Mouse (Mus musculus) hindbrain, embryonic 12.5 days (tissue): Measurements from ENCODE around the gene Plekhg3. TPM values are rescaled to one million over a fixed set of nuclear protein-coding genes. Genes with fewer than 3 reads are reported as not detected.

ENCODE experiments used
- ATAC-seq: fragments of 200-750 bp; cut with Nextera tagmentation; 2 replicates; pipeline ENCODE4 v1.8.0; 2017; ENCODE audit warnings: moderate TSS enrichment; ENCODE audit not compliant: low FRiP score
- H3K27ac ChIP-seq: fragments of 300-500 bp; sonication (generic); 2 replicates; pipeline ENCODE4 v1.5.1; 2016; ENCODE audit warnings: mild to moderate bottlenecking
- H3K27me3 ChIP-seq: fragments of 300-500 bp; sonication (generic); 2 replicates; pipeline ENCODE4 v1.6.1; 2016; ENCODE audit warnings: mild to moderate bottlenecking
- H3K36me3 ChIP-seq: fragments of 300-500 bp; sonication (generic); 2 replicates; pipeline ENCODE4 v1.6.1; 2016; ENCODE audit warnings: mild to moderate bottlenecking
- H3K4me1 ChIP-seq: fragments of 300-500 bp; sonication (generic); 2 replicates; pipeline ENCODE4 v1.6.1; 2016
- H3K4me2 ChIP-seq: fragments of 300-500 bp; sonication (generic); replicated peaks from 2 replicates; pipeline ENCODE4 v1.6.1; 2016; ENCODE audit warnings: mild to moderate bottlenecking
- H3K4me3 ChIP-seq: fragments of 300-500 bp; sonication (generic); 2 replicates; pipeline ENCODE4 v1.5.1; 2016; ENCODE audit warnings: mild to moderate bottlenecking
- H3K9ac ChIP-seq: fragments of 300-500 bp; sonication (generic); 2 replicates; pipeline ENCODE4 v1.6.1; 2016; ENCODE audit warnings: mild to moderate bottlenecking, moderate library complexity
- H3K9me3 ChIP-seq: fragments of 300-500 bp; sonication (generic); replicated peaks from 2 replicates; pipeline ENCODE4 v1.6.1; 2016; ENCODE audit warnings: mild to moderate bottlenecking
- WGBS: fragments of 180-500 bp; shearing (Covaris S2); methylation state at CpG from one replicate; pipeline ENCODE4 v1.1.7; 2016; 5-methylcytosine and 5-hydroxymethylcytosine counted together
- polyA plus RNA-seq: library from polyadenylated mRNA; unstranded; fragments of >200 nt; fragmentation: Nextera tagmentation; extraction: Ambion mirVana; gene quantifications from 2 replicates; pipeline ENCODE4 v1.2.1, GENCODE M21; 2016

The Plekhg3 gene
- polyA plus RNA-seq, 1 experiment from 2014 or later, result 3.6 TPM

- Histone ChIP-seq H3K4me2 (peak overlapping the region; percentile 86), H3K36me3 (no peaks in the 10 kb centered on the region), H3K4me3 (peak overlapping the region; percentile 58), H3K4me1 (peaks cover 18% of the 10 kb centered on the region), H3K27me3 (peaks cover 76% of the 10 kb centered on the region), H3K27ac (no peak overlapping the region), H3K9me3 (no peaks in the 10 kb centered on the region), H3K9ac (no peak overlapping the region)
- no peak for ATAC-seq
- WGBS, result 4% methylated on average over 19 of the region's 19 CpGs
Observed at GRCm38 (mm10) chr12:76531986-76532925, 1.6 kb downstream of the Plekhg3 start.

GRCm38 (mm10) chr12:76532926-76533376, 2.3 kb downstream of the Plekhg3 start:
- peak overlapping the region; percentile 58 for H3K9ac ChIP-seq
- H3K4me2 ChIP-seq, result peak overlapping the region; percentile 86
- H3K36me3 ChIP-seq, result no peaks in the 10 kb centered on the region
- 0 out of 2 replicates have a peak, but pooled peaks have one; percentile 23 for ATAC-seq
- WGBS, result under 1% methylated on average over 31 of the region's 31 CpGs
- no peak overlapping the region for H3K27ac ChIP-seq
- H3K9me3 ChIP-seq, result no peaks in the 10 kb centered on the region
- H3K4me1 ChIP-seq, result peaks cover 18% of the 10 kb centered on the region
- H3K4me3 ChIP-seq, result peak overlapping the region; percentile 58
- H3K27me3 ChIP-seq, result peaks cover 76% of the 10 kb centered on the region

- H3K9me3 ChIP-seq, result no peaks in the 10 kb centered on the region
- H3K4me3 ChIP-seq, result peak overlapping the region; percentile 58
- peak; percentile 57; the same call in 1 of the 2 replicates for ATAC-seq
- peaks cover 76% of the 10 kb centered on the region for H3K27me3 ChIP-seq
- H3K36me3 ChIP-seq, result no peaks in the 10 kb centered on the region
- peak overlapping the region; percentile 58 for H3K9ac ChIP-seq
- WGBS, result under 1% methylated on average over 65 of the region's 74 CpGs
- H3K4me1 ChIP-seq, result peaks cover 18% of the 10 kb centered on the region
- H3K27ac ChIP-seq, result no peak overlapping the region
- H3K4me2 ChIP-seq, result peak overlapping the region; percentile 86
Observed at GRCm38 (mm10) chr12:76533377-76534222, 2.9 kb downstream of the Plekhg3 start.

GRCm38 (mm10) chr12:76534233-76534632, 3.5 kb downstream of the Plekhg3 start:
- H3K36me3 ChIP-seq, result no peaks in the 10 kb centered on the region
- peak overlapping the region; percentile 86 for H3K4me2 ChIP-seq
- H3K27me3 ChIP-seq, result peaks cover 76% of the 10 kb centered on the region
- no peak overlapping the region; the same call in 1 of the 2 replicates for H3K9ac ChIP-seq
- no peaks in the 10 kb centered on the region for H3K9me3 ChIP-seq
- WGBS, result 3% methylated on average over 11 of the region's 11 CpGs
- peak overlapping the region; percentile 58 for H3K4me3 ChIP-seq
- peaks cover 18% of the 10 kb centered on the region for H3K4me1 ChIP-seq
- no peak overlapping the region for H3K27ac ChIP-seq
- ATAC-seq, result no peak

GRCm38 (mm10) chr12:76534641-76535283, 4.1 kb downstream of the Plekhg3 start:
- peak overlapping the region; percentile 86 for H3K4me2 ChIP-seq
- H3K9ac ChIP-seq, result no peak overlapping the region
- H3K27ac ChIP-seq, result no peak overlapping the region
- WGBS, result 22% methylated on average over 9 of the region's 9 CpGs
- no peak for ATAC-seq
- no peaks in the 10 kb centered on the region for H3K9me3 ChIP-seq
- H3K4me3 ChIP-seq, result peak overlapping the region; percentile 58
- H3K36me3 ChIP-seq, result no peaks in the 10 kb centered on the region
- peaks cover 72% of the 10 kb centered on the region for H3K27me3 ChIP-seq
- peaks cover 18% of the 10 kb centered on the region for H3K4me1 ChIP-seq

- 39% methylated on average over 9 of the region's 9 CpGs for WGBS
- Histone ChIP-seq H3K9me3 (no peaks in the 10 kb centered on the region), H3K27ac (no peak overlapping the region), H3K27me3 (peaks cover 65% of the 10 kb centered on the region), H3K4me2 (no peak overlapping the region), H3K4me3 (no peak overlapping the region), H3K36me3 (no peaks in the 10 kb centered on the region), H3K4me1 (peaks cover 18% of the 10 kb centered on the region), H3K9ac (no peak overlapping the region)
- ATAC-seq, result no peak
Observed at GRCm38 (mm10) chr12:76535471-76535900, 4.8 kb downstream of the Plekhg3 start.

GRCm38 (mm10) chr12:76536591-76537153, 6.0 kb downstream of the Plekhg3 start:
- H3K36me3 ChIP-seq, result no peaks in the 10 kb centered on the region
- no peak overlapping the region for H3K9ac ChIP-seq
- H3K4me1 ChIP-seq, result peaks cover 18% of the 10 kb centered on the region
- no peak overlapping the region for H3K4me2 ChIP-seq
- H3K27me3 ChIP-seq, result peaks cover 53% of the 10 kb centered on the region
- H3K4me3 ChIP-seq, result no peak overlapping the region
- no peaks in the 10 kb centered on the region for H3K9me3 ChIP-seq
- 86% methylated on average over 8 of the region's 8 CpGs for WGBS
- no peak for ATAC-seq
- no peak overlapping the region for H3K27ac ChIP-seq

- 91% methylated on average over 8 of the region's 8 CpGs for WGBS
- H3K27ac ChIP-seq, result no peak overlapping the region
- no peak overlapping the region for H3K9ac ChIP-seq
- ATAC-seq, result no peak
- peaks cover 18% of the 10 kb centered on the region for H3K4me1 ChIP-seq
- no peak overlapping the region for H3K4me3 ChIP-seq
- H3K36me3 ChIP-seq, result no peaks in the 10 kb centered on the region
- no peak overlapping the region for H3K4me2 ChIP-seq
- H3K27me3 ChIP-seq, result peaks cover 45% of the 10 kb centered on the region
- no peaks in the 10 kb centered on the region for H3K9me3 ChIP-seq
Observed at GRCm38 (mm10) chr12:76537434-76537833, 6.7 kb downstream of the Plekhg3 start.

- no peak overlapping the region for H3K4me2 ChIP-seq
- 84% methylated on average over 3 of the region's 3 CpGs for WGBS
- no peak overlapping the region for H3K9ac ChIP-seq
- ATAC-seq, result no peak
- peaks cover 21% of the 10 kb centered on the region for H3K27me3 ChIP-seq
- no peaks in the 10 kb centered on the region; the same call in 1 of the 2 replicates for H3K4me1 ChIP-seq
- no peaks in the 10 kb centered on the region for H3K9me3 ChIP-seq
- H3K36me3 ChIP-seq, result no peaks in the 10 kb centered on the region
- H3K4me3 ChIP-seq, result no peak overlapping the region
- H3K27ac ChIP-seq, result no peak overlapping the region
Observed at GRCm38 (mm10) chr12:76540169-76540568, 9.5 kb downstream of the Plekhg3 start.

GRCm38 (mm10) chr12:76540701-76541221, 10.1 kb downstream of the Plekhg3 start:
- no peak overlapping the region for H3K27ac ChIP-seq
- no peak overlapping the region for H3K4me2 ChIP-seq
- no peaks in the 10 kb centered on the region for H3K36me3 ChIP-seq
- 82% methylated on average over 10 of the region's 10 CpGs for WGBS
- no peak overlapping the region for H3K9ac ChIP-seq
- H3K4me3 ChIP-seq, result no peak overlapping the region
- H3K27me3 ChIP-seq, result peaks cover 21% of the 10 kb centered on the region
- peaks cover 3% of the 10 kb centered on the region for H3K4me1 ChIP-seq
- no peak for ATAC-seq
- H3K9me3 ChIP-seq, result no peaks in the 10 kb centered on the region

- no peak for ATAC-seq
- Histone ChIP-seq H3K27ac (no peak overlapping the region), H3K27me3 (peaks cover 18% of the 10 kb centered on the region), H3K4me1 (peaks cover 11% of the 10 kb centered on the region), H3K4me2 (no peak overlapping the region), H3K4me3 (no peak overlapping the region), H3K9ac (no peak overlapping the region), H3K9me3 (no peaks in the 10 kb centered on the region), H3K36me3 (no peaks in the 10 kb centered on the region)
- WGBS, result 27% methylated on average over 8 of the region's 8 CpGs
Observed at GRCm38 (mm10) chr12:76541475-76541874, 10.8 kb downstream of the Plekhg3 start.
